Mouse (Mus musculus) layer of hippocampus, adult 9-11 months (tissue): Measurements from ENCODE around the gene Phf24.
A peak's percentile ranks its signal among the peaks of the same experiment; 100 is the strongest.

ENCODE experiments used
- DNase-seq: peaks from one replicate; pipeline ENCODE4 v3.0.0; 2022

Phf24 gene

GRCm38 (mm10) chr4:42915311-42915710, 1.1 kb upstream of the Phf24 start:
- no peak for DNase-seq

GRCm38 (mm10) chr4:42915966-42916365, 494 bp upstream of the Phf24 start:
- no peak for DNase-seq

- no peak for DNase-seq
Measured at GRCm38 (mm10) chr4:42917402-42917774, 928 bp downstream of the Phf24 start.

GRCm38 (mm10) chr4:42920726-42921125, 4.3 kb downstream of the Phf24 start:
- DNase-seq, result no peak

- peak; percentile 40 for DNase-seq
Measured at GRCm38 (mm10) chr4:42921536-42921935, 5.1 kb downstream of the Phf24 start.

GRCm38 (mm10) chr4:42922056-42922455, 5.6 kb downstream of the Phf24 start:
- no peak for DNase-seq

GRCm38 (mm10) chr4:42922461-42922860, 6.0 kb downstream of the Phf24 start:
- no peak for DNase-seq

GRCm38 (mm10) chr4:42924095-42924710, 7.7 kb downstream of the Phf24 start:
- no peak for DNase-seq

GRCm38 (mm10) chr4:42928209-42928608, 11.7 kb downstream of the Phf24 start:
- no peak for DNase-seq

- DNase-seq, result no peak
Measured at GRCm38 (mm10) chr4:42928952-42929351, 12.5 kb downstream of the Phf24 start.

- no peak for DNase-seq
Measured at GRCm38 (mm10) chr4:42932229-42932969, 15.9 kb downstream of the Phf24 start.

- no peak for DNase-seq
Measured at GRCm38 (mm10) chr4:42933630-42934029, 17.2 kb downstream of the Phf24 start.

GRCm38 (mm10) chr4:42941396-42941795, 24.9 kb downstream of the Phf24 start:
- DNase-seq, result no peak

GRCm38 (mm10) chr4:42943341-42943740, 26.9 kb downstream of the Phf24 start:
- DNase-seq, result no peak

- DNase-seq, result no peak
Measured at GRCm38 (mm10) chr4:42944185-42944584, 27.7 kb downstream of the Phf24 start.

GRCm38 (mm10) chr4:42945043-42945442, 28.6 kb downstream of the Phf24 start:
- no peak for DNase-seq

- DNase-seq, result no peak
Measured at GRCm38 (mm10) chr4:42945445-42945844, 29.0 kb downstream of the Phf24 start.

- DNase-seq, result peak; percentile 72
Measured at GRCm38 (mm10) chr4:42945952-42946351, 29.5 kb downstream of the Phf24 start.

GRCm38 (mm10) chr4:42946733-42947290, 30.4 kb downstream of the Phf24 start:
- peak; percentile 97 for DNase-seq

GRCm38 (mm10) chr4:42948527-42948926, 32.1 kb downstream of the Phf24 start:
- DNase-seq, result peak; percentile 71

- DNase-seq, result no peak
Measured at GRCm38 (mm10) chr4:42949051-42949675, 32.7 kb downstream of the Phf24 start.

GRCm38 (mm10) chr4:42949676-42950051, 33.2 kb downstream of the Phf24 start, which contains the start of gene Dnajb5:
TSS of gene Dnajb5 (plus strand) at chr4:42949814.
- DNase-seq, result peak; percentile 99

GRCm38 (mm10) chr4:42950065-42950558, 33.7 kb downstream of the Phf24 start:
- peak; percentile 94 for DNase-seq
